8 mouse cellular contexts compared by ENCODE assay signal in genomic region chr7:44462218-44463055, GRCm38 (mm10). TPM values are rescaled to one million over a fixed set of nuclear protein-coding genes. Genes with fewer than 3 reads are reported as not detected.
A peak's percentile ranks its signal among the peaks of the same experiment; 100 is the strongest.
DNase-seq lines count a peak whose midpoint lies in the region; ATAC-seq lines count a peak whose summit lies in the region.

No protein-coding gene starts in this region.

- H3K4me1 ChIP-seq in megakaryocyte, embryonic 14.5 days, result peaks cover 23% of the 10 kb centered on the region; the same call in 1 of the 2 replicates
- H3K4me1 ChIP-seq in embryonic facial prominence, embryonic 10.5 days, result peaks cover 42% of the 10 kb centered on the region

- no peaks in the 10 kb centered on the region for H3K36me3 ChIP-seq in megakaryocyte, embryonic 14.5 days (replicated peaks; ENCODE audit: low read length)
- peaks cover 36% of the 10 kb centered on the region for H3K36me3 ChIP-seq in embryonic facial prominence, embryonic 10.5 days (replicated peaks)

- 22% methylated on average over 77 of the region's 77 CpGs for WGBS in embryonic facial prominence, embryonic 10.5 days

- peak overlapping the region; percentile 7 for H3K4me3 ChIP-seq in megakaryocyte, embryonic 14.5 days (replicated peaks)
- H3K4me3 ChIP-seq in embryonic facial prominence, embryonic 10.5 days, result peak overlapping the region; percentile 54

- no peak for ATAC-seq in megakaryocyte, adult 5-6 weeks (ENCODE audit: poor library complexity, severe bottlenecking)
- peak; percentile 70 for ATAC-seq in megakaryocyte progenitor cell, adult 5-6 weeks (replicated peaks; ENCODE audit: poor library complexity)

- peak; percentile 73 for DNase-seq in cerebellum, adult 11-12 months
- no peak for DNase-seq in cerebellum, adult 8-10 months
- DNase-seq in embryonic facial prominence, embryonic 10.5 days (ENCODE audit: low spot score), result peak; percentile 85
- DNase-seq in kidney, adult 9 months, result peak; percentile 29
- no peak for DNase-seq in ovary, postnatal 36 days (ENCODE audit: low spot score)

- peaks cover 24% of the 10 kb centered on the region for H3K9me3 ChIP-seq in megakaryocyte, embryonic 14.5 days
- no peaks in the 10 kb centered on the region for H3K9me3 ChIP-seq in embryonic facial prominence, embryonic 10.5 days

- H3K27ac ChIP-seq in embryonic facial prominence, embryonic 10.5 days (replicated peaks), result no peak overlapping the region

- peaks cover 83% of the 10 kb centered on the region for H3K27me3 ChIP-seq in megakaryocyte, embryonic 14.5 days (replicated peaks)
- peaks cover 76% of the 10 kb centered on the region for H3K27me3 ChIP-seq in embryonic facial prominence, embryonic 10.5 days (replicated peaks; ENCODE audit: low read depth, poor library complexity, severe bottlenecking)

RNA-seq across cellular contexts. Expression of gene Aspdh, which starts 2.8 kb away (rescaled TPM):
- not detected in 2 replicates for polyA plus RNA-seq in megakaryocyte, embryonic 14.5 days (2012; ENCODE audit: insufficient read depth, low replicate concordance)
- total RNA-seq in megakaryocyte, adult 5-6 weeks (2015), result not detected in 2 replicates
- total RNA-seq in megakaryocyte, adult 5-6 weeks (2017), result not detected in 2 replicates
- 0.64 TPM in 1 of 2 replicates, not detected in the other for polyA plus RNA-seq in embryonic facial prominence, embryonic 10.5 days (2016; fragmentation: Nextera tagmentation; extraction: Ambion mirVana)
- not detected in 2 replicates for total RNA-seq in megakaryocyte progenitor cell, adult 5-6 weeks (2015)
- not detected in 2 replicates for total RNA-seq in megakaryocyte progenitor cell, adult 5-6 weeks (2017)

RNA-seq across cellular contexts. Expression of gene Josd2, which starts 5.3 kb away (rescaled TPM):
- 191 and 466 TPM in 2 replicates for polyA plus RNA-seq in megakaryocyte, embryonic 14.5 days (2012; ENCODE audit: insufficient read depth, low replicate concordance)
- total RNA-seq in megakaryocyte, adult 5-6 weeks (2015), result 18.2 and 20.3 TPM in 2 replicates
- 12.5 and 14.0 TPM in 2 replicates for total RNA-seq in megakaryocyte, adult 5-6 weeks (2017)
- polyA plus RNA-seq in embryonic facial prominence, embryonic 10.5 days (2016; fragmentation: Nextera tagmentation; extraction: Ambion mirVana), result 80.3 and 85.1 TPM in 2 replicates
- 27.5 and 35.2 TPM in 2 replicates for total RNA-seq in megakaryocyte progenitor cell, adult 5-6 weeks (2015)
- total RNA-seq in megakaryocyte progenitor cell, adult 5-6 weeks (2017), result 17.4 and 22.6 TPM in 2 replicates

RNA-seq across cellular contexts. Expression of gene Lrrc4b, which starts 33.6 kb away (rescaled TPM):
- polyA plus RNA-seq in megakaryocyte, embryonic 14.5 days (2012; ENCODE audit: insufficient read depth, low replicate concordance), result not detected in 2 replicates
- total RNA-seq in megakaryocyte, adult 5-6 weeks (2015), result not detected in 2 replicates
- not detected in 2 replicates for total RNA-seq in megakaryocyte, adult 5-6 weeks (2017)
- 0.68 and 1.1 TPM in 2 replicates for polyA plus RNA-seq in embryonic facial prominence, embryonic 10.5 days (2016; fragmentation: Nextera tagmentation; extraction: Ambion mirVana)
- not detected in 2 replicates for total RNA-seq in megakaryocyte progenitor cell, adult 5-6 weeks (2015)
- not detected in 2 replicates for total RNA-seq in megakaryocyte progenitor cell, adult 5-6 weeks (2017)

RNA-seq across cellular contexts. Expression of gene Emc10, which starts 33.9 kb away (rescaled TPM):
- 156 and 185 TPM in 2 replicates for polyA plus RNA-seq in megakaryocyte, embryonic 14.5 days (2012; ENCODE audit: insufficient read depth, low replicate concordance)
- total RNA-seq in megakaryocyte, adult 5-6 weeks (2015), result 42.4 and 47.4 TPM in 2 replicates
- 23.1 and 27.4 TPM in 2 replicates for total RNA-seq in megakaryocyte, adult 5-6 weeks (2017)
- polyA plus RNA-seq in embryonic facial prominence, embryonic 10.5 days (2016; fragmentation: Nextera tagmentation; extraction: Ambion mirVana), result 82.7 and 85.8 TPM in 2 replicates
- total RNA-seq in megakaryocyte progenitor cell, adult 5-6 weeks (2015), result 60.6 and 62.7 TPM in 2 replicates
- 30.4 and 38.3 TPM in 2 replicates for total RNA-seq in megakaryocyte progenitor cell, adult 5-6 weeks (2017)

RNA-seq across cellular contexts. Expression of gene Fam71e1, which starts 33.9 kb away (rescaled TPM):
- 2.1 and 9.0 TPM in 2 replicates for polyA plus RNA-seq in megakaryocyte, embryonic 14.5 days (2012; ENCODE audit: insufficient read depth, low replicate concordance)
- total RNA-seq in megakaryocyte, adult 5-6 weeks (2015), result 1.7 and 2.0 TPM in 2 replicates
- total RNA-seq in megakaryocyte, adult 5-6 weeks (2017), result 0.12 TPM in 1 of 2 replicates, not detected in the other
- polyA plus RNA-seq in embryonic facial prominence, embryonic 10.5 days (2016; fragmentation: Nextera tagmentation; extraction: Ambion mirVana), result 13.5 and 14.4 TPM in 2 replicates
- 1.2 and 2.5 TPM in 2 replicates for total RNA-seq in megakaryocyte progenitor cell, adult 5-6 weeks (2015)
- total RNA-seq in megakaryocyte progenitor cell, adult 5-6 weeks (2017), result 0.30 and 1.7 TPM in 2 replicates

Comparison
In these comparisons a context has a peak if more than half of its experiments do, and no peak if none do; other contexts are left out.
1. DNase-seq: peak in cerebellum, adult 11-12 months (single experiment), embryonic facial prominence, embryonic 10.5 days (single experiment) and kidney, adult 9 months (single experiment); none in cerebellum, adult 8-10 months (single experiment) and ovary, postnatal 36 days (single experiment).